Mouse (Mus musculus) bone marrow macrophage, adult 2 months (primary cell): Measurements from ENCODE around the gene Tnc. TPM values are rescaled to one million over a fixed set of nuclear protein-coding genes. Genes with fewer than 3 reads are reported as not detected.

ENCODE experiments used
- H3K27ac ChIP-seq: 2 replicates; pipeline ENCODE4 v1.5.1; 2012; ENCODE audit warnings: low read depth, low read length; ENCODE audit not compliant: insufficient read depth
- H3K4me1 ChIP-seq: 2 replicates; pipeline ENCODE4 v1.6.1; 2012; ENCODE audit warnings: low read length; ENCODE audit not compliant: control insufficient read depth, insufficient read depth
- H3K4me3 ChIP-seq: 2 replicates; pipeline ENCODE4 v1.5.1; 2012; ENCODE audit warnings: mild to moderate bottlenecking, low read length, moderate library complexity; ENCODE audit not compliant: insufficient read depth
- CTCF ChIP-seq: IDR thresholded peaks from 2 replicates; pipeline ENCODE4 v1.5.1; 2012; ENCODE audit warnings: low read depth, mild to moderate bottlenecking, low read length, moderate library complexity
- POLR2A ChIP-seq: IDR thresholded peaks from 2 replicates; pipeline ENCODE4 v1.6.1; 2012; ENCODE audit warnings: mild to moderate bottlenecking, low read depth, low read length, borderline replicate concordance
- polyA plus RNA-seq: library from polyadenylated mRNA; stranded (reverse); fragments of >200 nt; gene quantifications from 2 replicates; pipeline ENCODE4 v1.2.4, GENCODE M21; 2012; ENCODE audit not compliant: missing spikeins, insufficient read depth, insufficient read length

The Tnc gene
- polyA plus RNA-seq, 1 experiment = 2.5 TPM

- no peaks in the 10 kb centered on the region for H3K4me1 ChIP-seq
- no peak overlapping the region for H3K27ac ChIP-seq
- H3K4me3 ChIP-seq = no peak overlapping the region
These were observed 44.6 kb downstream of the Tnc start for GRCm38 (mm10) chr4:64002168-64002567.

GRCm38 (mm10) chr4:64000788-64001187 lies 46.0 kb downstream of the Tnc start:
- TF ChIP-seq POLR2A = no peak
- no peak for TF ChIP-seq CTCF
- Histone ChIP-seq H3K4me1 (no peaks in the 10 kb centered on the region), H3K4me3 (no peak overlapping the region), H3K27ac (no peak overlapping the region)

More at GRCm38 (mm10) chr4:64002168-64002567, 44.6 kb downstream of the Tnc start:
- TF ChIP-seq CTCF = no peak
- TF ChIP-seq POLR2A = no peak

- Histone ChIP-seq H3K4me1 (no peaks in the 10 kb centered on the region), H3K4me3 (no peak overlapping the region), H3K27ac (no peak overlapping the region)
- no peak for TF ChIP-seq POLR2A
- TF ChIP-seq CTCF = no peak
These were observed 46.5 kb downstream of the Tnc start for GRCm38 (mm10) chr4:64000293-64000692.

GRCm38 (mm10) chr4:63993462-63994113 lies 53.2 kb downstream of the Tnc start:
- Histone ChIP-seq H3K4me1 (no peaks in the 10 kb centered on the region), H3K27ac (no peak overlapping the region), H3K4me3 (no peak overlapping the region)
- no peak for TF ChIP-seq POLR2A
- TF ChIP-seq CTCF = no peak

GRCm38 (mm10) chr4:63990216-63990615 lies 56.6 kb downstream of the Tnc start:
- no peaks in the 10 kb centered on the region for H3K4me1 ChIP-seq
- H3K4me3 ChIP-seq = no peak overlapping the region
- H3K27ac ChIP-seq = no peak overlapping the region
- TF ChIP-seq POLR2A (no peak), CTCF (no peak)

- Histone ChIP-seq H3K4me3 (no peak overlapping the region), H3K4me1 (no peaks in the 10 kb centered on the region), H3K27ac (no peak overlapping the region)
- no peak for TF ChIP-seq CTCF
- no peak for TF ChIP-seq POLR2A
These were observed 58.7 kb downstream of the Tnc start for GRCm38 (mm10) chr4:63988090-63988489.

GRCm38 (mm10) chr4:63986576-63986975 lies 60.2 kb downstream of the Tnc start:
- TF ChIP-seq CTCF (no peak), POLR2A (no peak)

GRCm38 (mm10) chr4:63983098-63983445 lies 63.7 kb downstream of the Tnc start:
- Histone ChIP-seq H3K27ac (no peak overlapping the region), H3K4me1 (no peaks in the 10 kb centered on the region), H3K4me3 (no peak overlapping the region)
- TF ChIP-seq POLR2A (no peak), CTCF (no peak)

More at GRCm38 (mm10) chr4:63986576-63986975, 60.2 kb downstream of the Tnc start:
- Histone ChIP-seq H3K4me3 (no peak overlapping the region), H3K27ac (no peak overlapping the region), H3K4me1 (no peaks in the 10 kb centered on the region)

- H3K4me1 ChIP-seq = no peaks in the 10 kb centered on the region
- no peak overlapping the region for H3K4me3 ChIP-seq
- no peak for TF ChIP-seq POLR2A
- TF ChIP-seq CTCF = no peak
- H3K27ac ChIP-seq = no peak overlapping the region
These were observed 64.3 kb downstream of the Tnc start for GRCm38 (mm10) chr4:63982425-63983097.

GRCm38 (mm10) chr4:63980211-63980794 lies 66.5 kb downstream of the Tnc start:
- H3K4me1 ChIP-seq = no peaks in the 10 kb centered on the region
- no peak overlapping the region for H3K27ac ChIP-seq
- TF ChIP-seq POLR2A (no peak), CTCF (no peak)
- no peak overlapping the region for H3K4me3 ChIP-seq

- Histone ChIP-seq H3K4me3 (no peak overlapping the region), H3K4me1 (no peaks in the 10 kb centered on the region), H3K27ac (no peak overlapping the region)
- TF ChIP-seq POLR2A (no peak), CTCF (no peak)
These were observed 67.2 kb downstream of the Tnc start for GRCm38 (mm10) chr4:63979635-63980034.
